Mouse (Mus musculus) spleen, postnatal 14 days (tissue): ENCODE data around the gene Gm5938.

ENCODE experiments used
- DNase-seq, 2 experiments: peaks; one replicate each; pipeline ENCODE4 v3.0.0; 2021 to 2022; ENCODE audit warnings: low spot score in 2 of 2

The Gm5938 gene

GRCm38 (mm10) chrX:78125167-78125566 lies at the start of gene Gm5938:
Gene Gm5938, plus strand, starts transcription at chrX:78125467.
- DNase-seq, result no peak

- DNase-seq, result no peak
Measured at GRCm38 (mm10) chrX:78091274-78091673, 34.0 kb upstream of the Gm5938 start, which contains the start of gene Obp1a. Gene Obp1a, minus strand, starts transcription at chrX:78091374.
